Mouse (Mus musculus) C2C12 (cell line): ENCODE measurements around the gene Ensa.

Experiments
- CTCF ChIP-seq: IDR thresholded peaks from one replicate; pipeline ENCODE4 v1.5.1; 2011; ENCODE audit not compliant: control insufficient read depth, insufficient read depth, insufficient read length
- MAX ChIP-seq: IDR thresholded peaks from one replicate; pipeline ENCODE4 v1.6.1; 2011; ENCODE audit warnings: mild to moderate bottlenecking, control low read depth

DNA sequence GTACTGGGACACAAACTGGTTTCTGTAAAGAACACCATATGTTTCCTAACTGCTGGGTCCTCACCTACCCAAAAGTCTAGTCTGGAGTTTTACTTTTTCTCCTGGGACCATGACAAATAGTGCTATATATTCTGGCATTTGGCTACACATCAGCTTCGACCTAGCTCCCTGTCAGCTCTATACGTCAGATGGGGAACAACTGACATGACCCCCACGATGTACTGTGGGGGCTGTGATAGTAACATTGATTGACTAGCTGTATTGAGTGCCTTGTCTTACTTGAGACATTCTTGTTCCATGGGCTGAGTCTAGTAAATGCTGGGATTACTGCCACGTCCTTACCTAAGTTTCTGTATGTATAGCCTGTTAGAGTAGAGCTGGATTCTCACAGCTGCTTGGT, 42.7 kb downstream of the Ensa start:
- TF ChIP-seq MAX (no peak), CTCF (no peak)
